Mouse (Mus musculus): Measurements from ENCODE around the gene Pecam1. TPM values are rescaled to one million over a fixed set of nuclear protein-coding genes. Genes with fewer than 3 reads are reported as not detected.
A peak's percentile ranks its signal among the peaks of the same experiment; 100 is the strongest.

Pecam1 gene
- total RNA-seq, 1 experiment from 2014 or later, result 151 TPM

DNA sequence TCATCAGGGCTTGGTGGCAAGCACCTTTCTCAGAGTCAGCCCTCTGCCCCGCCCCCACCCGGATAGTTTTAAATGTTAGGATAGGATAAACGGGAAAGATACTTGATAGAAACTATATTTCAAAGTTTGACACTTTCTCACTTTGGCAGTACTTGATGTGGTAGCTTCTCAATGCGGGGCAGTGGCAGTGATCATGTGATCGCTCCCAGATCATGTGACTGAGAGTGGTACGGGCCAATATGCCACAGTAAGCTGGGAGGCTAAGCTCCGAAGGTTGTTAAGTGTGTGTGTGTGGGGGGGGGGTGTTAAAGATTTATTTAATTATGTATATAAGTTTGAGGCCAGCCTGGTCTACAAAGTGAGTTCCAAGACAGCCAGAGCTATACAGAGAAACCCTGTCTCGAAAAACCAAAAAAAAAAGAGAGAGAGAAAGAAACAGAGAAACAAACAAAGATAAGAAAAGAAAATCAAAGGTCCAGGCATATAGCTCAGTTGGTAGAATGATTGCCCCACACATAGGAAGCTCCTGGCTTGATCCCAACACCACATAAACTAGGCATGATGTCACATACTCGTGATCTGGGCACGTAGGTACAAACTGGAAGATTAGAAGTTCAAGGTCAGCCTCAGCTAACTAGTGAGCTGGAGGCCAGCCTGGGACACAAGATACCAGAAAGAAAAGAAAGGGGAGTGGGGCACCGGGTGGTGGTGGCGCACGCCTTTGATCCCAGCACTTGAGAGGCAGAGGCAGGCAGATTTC, 132.4 kb downstream of the Pecam1 start:
- ATAC-seq (ENCODE audit: extremely low read depth, insufficient number of reproducible peaks, low FRiP score, poor library complexity, severe bottlenecking), result no peak

DNA sequence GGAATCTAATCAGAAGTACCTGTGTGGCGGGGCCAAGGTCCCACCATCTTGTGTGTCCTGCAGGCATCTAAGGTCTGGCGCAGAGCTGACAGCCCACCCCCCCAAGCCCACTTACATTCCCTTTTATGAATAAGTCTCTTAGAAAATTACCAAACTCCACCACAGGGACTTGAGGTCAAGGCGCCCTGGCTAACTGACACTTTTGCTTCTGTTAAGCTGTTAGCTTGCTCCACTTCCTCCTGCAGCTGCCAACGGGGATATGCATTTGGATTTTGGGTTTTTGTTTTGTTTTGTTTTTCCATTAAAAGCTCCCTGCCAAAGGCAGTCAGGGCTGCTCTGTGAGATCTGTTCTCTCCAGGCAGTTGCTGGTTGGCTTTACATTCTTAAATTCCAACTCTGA, 134.9 kb downstream of the Pecam1 start:
- ATAC-seq (ENCODE audit: extremely low read depth, insufficient number of reproducible peaks, low FRiP score, poor library complexity, severe bottlenecking), result no peak

DNA sequence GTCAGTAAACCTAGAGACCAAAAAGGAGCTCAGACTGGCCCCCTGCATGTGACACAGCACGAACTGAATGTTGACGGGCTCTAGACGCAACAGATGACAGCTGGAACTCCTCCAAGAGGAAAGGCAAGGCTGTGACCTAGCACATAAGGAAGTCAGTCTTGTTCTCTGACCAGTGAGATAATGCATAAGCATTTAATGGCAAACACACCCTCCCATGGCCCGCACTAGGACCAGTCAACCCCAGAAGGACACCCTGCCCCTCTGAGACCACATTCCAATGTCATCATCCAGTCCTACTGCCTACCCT, 136.1 kb downstream of the Pecam1 start:
- ATAC-seq (ENCODE audit: extremely low read depth, insufficient number of reproducible peaks, low FRiP score, poor library complexity, severe bottlenecking), result no peak

DNA sequence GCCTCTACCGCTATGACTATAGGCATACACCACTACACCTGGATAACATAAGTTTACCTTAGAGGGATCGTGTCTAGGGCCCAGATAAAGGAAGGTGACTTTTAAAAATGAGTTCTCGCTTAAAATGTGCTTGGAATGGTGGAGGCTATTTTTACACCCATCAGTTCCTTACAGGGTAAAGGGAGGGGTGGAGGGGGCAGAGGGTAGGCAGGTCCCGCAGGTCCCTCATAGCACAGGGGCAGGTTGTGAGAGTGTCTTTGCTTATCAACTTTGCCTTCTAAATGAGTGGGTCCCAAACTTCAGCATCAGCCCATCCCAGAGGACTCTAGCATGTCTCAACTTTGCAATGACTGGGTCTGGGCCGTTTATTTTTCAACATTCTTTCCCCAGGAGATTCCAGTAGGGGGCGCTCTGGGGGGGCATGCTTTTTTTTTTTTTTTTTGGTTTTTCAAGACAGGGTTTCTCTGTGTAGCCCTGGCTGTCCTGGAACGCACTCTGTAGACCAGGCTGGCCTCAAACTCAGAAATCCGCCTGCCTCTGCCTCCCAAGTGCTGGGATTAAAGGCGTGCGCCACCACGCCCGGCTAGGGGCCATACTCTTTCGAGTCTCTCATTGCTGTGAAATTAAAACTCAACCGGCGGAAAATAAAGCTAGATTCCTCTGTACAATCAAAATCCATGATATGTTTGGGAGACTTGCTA, 136.6 kb downstream of the Pecam1 start:
- ATAC-seq (ENCODE audit: extremely low read depth, insufficient number of reproducible peaks, low FRiP score, poor library complexity, severe bottlenecking), result no peak

DNA sequence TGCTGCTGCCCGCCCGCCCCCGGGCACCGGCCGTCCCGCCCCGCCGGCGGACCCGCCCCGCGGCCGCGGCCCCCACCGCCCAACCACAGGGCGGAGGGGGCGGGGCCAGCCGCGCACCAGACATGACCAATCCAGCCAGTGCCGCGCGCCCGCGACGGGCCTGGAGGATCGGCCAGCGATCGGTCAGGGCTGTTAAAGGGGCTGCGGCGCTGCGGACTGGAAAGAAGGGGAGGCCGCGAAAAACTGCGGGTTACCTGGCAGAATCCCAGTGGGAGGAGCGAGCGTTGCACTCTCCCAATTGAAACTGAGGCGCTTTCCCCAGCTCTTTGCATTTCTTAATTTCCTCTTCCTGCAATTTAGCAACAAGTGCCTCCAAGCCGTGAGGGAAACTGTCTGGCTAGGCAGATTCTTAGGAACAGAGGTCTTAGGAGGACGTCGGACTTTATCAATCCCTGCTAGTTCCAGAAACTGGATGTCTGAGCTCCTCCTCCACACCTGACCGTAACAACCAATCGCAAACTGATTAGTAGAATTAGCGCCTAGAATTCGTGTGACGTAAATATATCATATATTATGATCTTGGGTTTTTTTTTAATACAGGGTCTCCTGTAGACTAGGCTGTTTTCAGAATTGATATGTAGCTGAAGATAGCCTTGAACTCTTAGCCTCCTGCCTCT, 137.3 kb downstream of the Pecam1 start, which contains the start of gene Tex2:
TSS of gene Tex2 (minus strand) at position 463 of the 677 bp plus-strand sequence.
- peak; percentile 79 for ATAC-seq (ENCODE audit: extremely low read depth, insufficient number of reproducible peaks, low FRiP score, poor library complexity, severe bottlenecking)

DNA sequence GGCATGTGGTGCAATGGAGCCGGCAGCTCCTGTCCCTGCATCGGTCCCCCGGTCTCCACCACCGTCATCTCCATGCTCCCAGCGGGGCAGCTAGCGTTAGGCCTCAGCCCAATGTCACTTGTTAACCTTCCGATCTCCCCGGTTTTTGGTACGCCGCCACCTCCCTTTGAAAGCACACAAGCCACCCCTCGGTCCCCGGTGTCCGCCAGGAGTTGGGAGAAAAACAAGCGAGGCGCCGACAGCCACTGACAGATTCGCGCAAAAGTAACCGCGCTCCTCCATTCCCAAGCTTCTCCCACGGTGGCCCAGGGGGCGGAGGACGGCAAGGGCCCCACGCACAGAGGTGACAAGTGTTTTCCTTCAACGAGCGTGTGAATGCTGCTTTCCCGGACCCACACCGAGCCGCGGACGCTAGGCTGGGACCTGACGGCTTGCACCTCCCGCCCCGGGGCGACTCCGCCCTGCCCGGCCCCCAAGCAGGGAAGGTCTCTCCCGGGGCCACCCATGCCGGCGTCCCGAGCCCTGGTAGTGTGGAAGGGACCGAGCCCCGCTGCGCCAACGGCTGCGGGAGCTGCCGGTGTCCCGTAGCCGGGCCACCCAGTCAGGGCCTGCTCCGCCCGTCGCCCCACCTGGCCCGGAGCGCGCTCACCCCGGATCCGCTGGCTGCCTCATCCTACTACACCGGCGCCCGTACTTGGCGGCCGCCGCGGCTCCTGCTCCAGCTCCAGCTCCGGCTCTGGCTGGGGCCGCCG, 138.0 kb downstream of the Pecam1 start:
- peak; percentile 15; the same call in 1 of the 2 replicates for ATAC-seq (ENCODE audit: extremely low read depth, insufficient number of reproducible peaks, low FRiP score, poor library complexity, severe bottlenecking)

DNA sequence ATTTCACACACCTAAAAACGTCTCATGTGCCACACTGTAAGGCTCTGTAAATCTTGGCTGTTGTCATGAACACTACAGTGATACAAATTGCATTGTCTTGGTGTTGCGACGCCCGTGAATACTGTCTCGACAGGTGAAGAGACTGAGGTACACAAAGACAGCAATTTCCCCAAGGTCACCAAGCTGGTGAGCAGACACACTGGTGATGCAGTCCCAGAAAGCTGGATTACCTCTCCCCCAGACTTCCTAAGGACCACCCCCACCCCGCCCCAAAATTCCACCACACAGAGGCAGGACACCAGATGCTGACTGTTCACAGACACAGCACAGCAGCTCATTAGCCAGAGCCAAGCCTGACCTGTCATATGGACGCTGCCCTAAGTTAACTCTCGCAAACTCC, 140.7 kb downstream of the Pecam1 start:
- ATAC-seq (ENCODE audit: extremely low read depth, insufficient number of reproducible peaks, low FRiP score, poor library complexity, severe bottlenecking), result no peak

DNA sequence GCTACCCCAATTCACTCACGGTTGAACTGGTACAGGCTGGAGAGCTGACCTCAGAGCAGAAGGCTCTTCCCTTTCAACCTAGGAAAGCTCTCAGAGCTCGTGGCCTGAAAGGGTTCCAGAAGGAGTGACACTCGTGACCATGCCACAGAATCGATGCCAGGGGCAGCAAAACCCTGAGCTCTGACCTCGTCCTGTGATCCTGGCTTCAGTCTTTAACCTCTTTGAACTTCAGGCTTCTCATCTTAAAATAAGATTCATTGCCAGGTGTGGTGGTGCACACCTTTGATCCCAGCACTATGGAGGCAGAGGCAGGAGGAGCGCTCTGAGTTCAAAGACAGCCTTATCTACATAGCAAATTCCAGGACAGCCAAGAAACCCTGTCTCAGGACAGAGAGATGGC, 143.1 kb downstream of the Pecam1 start:
- ATAC-seq (ENCODE audit: extremely low read depth, insufficient number of reproducible peaks, low FRiP score, poor library complexity, severe bottlenecking), result no peak

DNA sequence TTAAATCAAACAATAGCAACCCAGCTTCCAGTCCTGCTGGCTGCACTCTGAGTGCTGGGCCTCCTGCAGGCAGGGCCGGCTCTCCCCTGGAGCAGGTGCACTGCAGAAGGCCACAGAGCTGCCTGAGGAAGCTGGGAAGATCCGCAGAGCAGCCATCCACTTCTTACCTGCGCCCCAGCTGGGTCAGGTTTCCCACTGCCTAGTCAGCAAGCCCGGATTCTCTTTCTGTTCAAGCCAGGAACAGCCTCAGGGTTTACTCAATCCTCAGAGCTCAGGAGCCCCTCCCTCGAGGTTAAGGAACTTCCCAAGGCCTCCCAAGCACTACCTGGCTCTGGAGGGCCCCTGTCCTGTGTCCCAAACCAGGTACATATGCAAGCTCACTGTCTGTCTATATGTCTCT, 144.4 kb downstream of the Pecam1 start:
- no peak for ATAC-seq (ENCODE audit: extremely low read depth, insufficient number of reproducible peaks, low FRiP score, poor library complexity, severe bottlenecking)

Other genes starting within 250 kb of the Pecam1 start
- 13.5 and 15.9 TPM in 2 replicates for gene Tex2, start 137.2 kb downstream of the Pecam1 start, total RNA-seq (2017)
- 63.2 and 73.4 TPM in 2 replicates for gene Milr1, start 598 bp upstream of the Pecam1 start, total RNA-seq (2017)
- gene Polg2, start 28.9 kb upstream of the Pecam1 start, total RNA-seq (2017), result 83.1 and 88.6 TPM in 2 replicates
- gene Ddx5, start 38.6 kb upstream of the Pecam1 start, total RNA-seq (2017), result 3,680 and 4,160 TPM in 2 replicates
- 73.4 and 82.5 TPM in 2 replicates for gene Cep95, start 38.6 kb upstream of the Pecam1 start, total RNA-seq (2017)
- 60.8 and 66.7 TPM in 2 replicates for gene Smurf2, start 170.1 kb upstream of the Pecam1 start, total RNA-seq (2017)
- 22.2 and 27.1 TPM in 2 replicates for gene Kpna2, start 248.9 kb upstream of the Pecam1 start, total RNA-seq (2017)

All from neutrophil, adult 5-6 weeks (primary cell).